Mouse (Mus musculus): ENCODE results near the gene Zfp217. TPM values are rescaled to one million over a fixed set of nuclear protein-coding genes. Genes with fewer than 3 reads are reported as not detected.
A peak's percentile ranks its signal among the peaks of the same experiment; 100 is the strongest.

Gene Zfp217
- total RNA-seq, 4 experiments from 2014 or later: 23.0 to 38.9 (median 32.6) TPM

DNA sequence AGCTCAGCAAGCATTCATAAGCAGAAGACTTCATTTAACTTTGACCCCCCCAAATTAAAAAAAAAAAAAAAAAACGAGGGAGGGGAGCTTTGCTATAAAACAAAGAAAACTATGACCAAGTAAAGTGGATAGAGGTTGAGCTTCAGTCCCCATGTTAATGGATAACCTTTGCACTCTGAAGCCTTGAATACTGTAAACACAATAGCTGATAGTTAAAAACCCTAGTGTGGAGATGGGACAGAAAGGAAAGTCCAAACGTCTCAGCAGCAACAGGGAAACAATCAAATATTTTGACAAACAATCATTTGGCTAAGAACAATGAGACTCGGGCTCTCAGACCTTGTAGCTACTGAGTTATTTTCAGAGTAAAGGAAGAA is 15.2 kb downstream of the Zfp217 start:
- DNase-seq: no peak

GRCm38 (mm10) chr2:170131981-170132460 is 15.9 kb downstream of the Zfp217 start:
- no peak for DNase-seq

GRCm38 (mm10) chr2:170130780-170131645 is 16.9 kb downstream of the Zfp217 start:
- peak; percentile 80 for DNase-seq

DNA sequence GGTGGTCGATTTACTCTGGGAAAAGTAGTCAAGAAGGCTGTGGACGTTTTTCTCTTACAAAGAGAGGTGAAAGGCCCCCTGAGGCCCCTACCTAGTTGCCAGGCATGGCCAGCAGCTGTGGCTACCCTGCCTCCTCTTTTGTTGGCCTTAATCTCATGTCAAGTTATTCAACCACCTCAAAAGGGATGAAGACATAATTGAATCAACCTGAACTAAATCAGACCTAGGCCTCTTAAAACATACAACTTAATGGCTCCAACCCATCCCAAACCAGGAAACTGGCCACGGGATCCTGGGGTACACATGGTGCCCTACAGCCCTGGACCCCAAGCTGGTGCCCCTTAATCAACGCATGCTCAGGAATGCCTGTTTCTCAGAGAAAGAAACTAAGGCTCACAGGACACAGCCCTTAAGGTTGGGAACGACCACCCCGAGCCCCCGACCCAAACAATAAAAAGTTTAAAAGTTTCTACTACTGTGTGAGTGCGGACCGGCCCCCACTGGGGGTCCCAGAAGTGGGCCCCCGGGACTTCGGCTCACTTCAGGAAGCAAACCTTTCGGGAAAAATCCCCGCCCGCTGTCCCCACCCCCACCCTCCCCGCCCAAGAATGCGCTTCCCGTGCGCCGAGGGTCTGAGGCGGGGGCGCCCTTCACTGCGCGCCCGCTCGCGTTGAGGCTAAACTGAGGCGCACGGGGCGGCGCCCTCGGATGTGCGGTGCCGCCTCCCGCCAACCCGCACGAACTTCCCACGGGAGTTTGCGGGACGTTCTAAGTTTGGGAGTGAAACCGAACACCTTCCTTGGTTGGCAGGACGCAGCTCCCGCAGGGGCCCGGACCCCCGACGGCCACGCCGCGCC is 17.8 kb downstream of the Zfp217 start:
- DNase-seq: peak; percentile 25

- no peak for DNase-seq
Measured at GRCm38 (mm10) chr2:170129248-170129922, 18.5 kb downstream of the Zfp217 start.

- DNase-seq: no peak
Measured at GRCm38 (mm10) chr2:170128461-170129247, 19.2 kb downstream of the Zfp217 start.

DNA sequence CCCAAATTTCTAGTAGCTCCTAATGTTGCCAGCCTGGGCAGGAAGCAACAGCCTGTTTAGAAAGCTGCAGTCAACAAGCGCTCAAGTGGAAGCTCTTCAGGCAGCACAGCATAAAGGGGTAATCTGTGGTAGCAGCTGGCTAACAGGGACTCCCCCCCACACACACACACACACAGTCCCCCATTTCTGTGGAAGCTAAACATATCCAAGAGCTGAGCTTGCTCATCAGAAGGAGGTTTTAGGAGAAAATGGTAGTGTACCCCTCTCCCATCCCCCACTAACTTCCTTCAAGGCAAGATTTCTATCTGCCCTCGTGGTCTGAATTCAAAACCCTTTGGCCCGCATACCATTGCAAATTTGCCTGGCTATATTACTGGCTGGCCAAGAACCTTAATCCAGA is 20.4 kb downstream of the Zfp217 start:
- no peak for DNase-seq

DNA sequence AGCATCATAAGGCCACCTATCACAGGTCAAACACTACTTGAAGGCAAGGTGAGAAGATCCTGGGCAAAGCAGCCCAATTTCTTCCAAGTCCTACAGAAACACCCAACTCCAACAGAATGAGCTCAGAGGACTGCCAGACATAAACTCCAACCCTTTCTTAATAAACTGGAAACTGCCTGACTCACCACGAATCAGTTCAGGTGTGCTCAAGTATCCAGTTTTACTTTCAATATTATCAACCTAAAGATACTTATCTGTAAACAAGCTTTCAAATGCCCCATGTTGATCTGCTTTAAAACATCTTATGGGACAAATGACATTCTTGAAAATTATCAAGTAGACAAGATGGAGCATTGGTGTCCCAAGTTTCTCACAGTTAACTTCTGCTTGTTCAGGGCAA is 21.6 kb downstream of the Zfp217 start:
- no peak for DNase-seq

DNA sequence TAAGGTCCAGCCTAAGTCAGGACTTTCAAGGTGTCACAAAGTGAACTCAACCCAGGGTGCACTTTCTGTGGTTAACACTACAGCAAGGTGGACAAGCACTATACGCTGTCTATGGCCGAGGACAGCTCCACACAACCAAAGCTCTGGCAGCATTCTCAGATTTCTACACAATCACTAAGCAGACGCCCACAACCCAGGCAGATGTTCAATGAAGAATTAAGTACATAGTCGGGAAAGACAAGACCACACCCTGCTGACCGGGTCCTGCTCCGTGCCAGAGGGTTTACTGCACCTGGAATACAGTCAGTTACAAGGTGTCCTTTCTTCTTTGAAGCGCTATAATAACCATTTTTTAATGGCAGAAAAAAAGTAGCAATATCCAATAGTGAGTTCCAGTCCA is 25.7 kb downstream of the Zfp217 start:
- DNase-seq: no peak

- DNase-seq: peak; percentile 84
Measured at GRCm38 (mm10) chr2:170120139-170121027, 27.5 kb downstream of the Zfp217 start.

DNA sequence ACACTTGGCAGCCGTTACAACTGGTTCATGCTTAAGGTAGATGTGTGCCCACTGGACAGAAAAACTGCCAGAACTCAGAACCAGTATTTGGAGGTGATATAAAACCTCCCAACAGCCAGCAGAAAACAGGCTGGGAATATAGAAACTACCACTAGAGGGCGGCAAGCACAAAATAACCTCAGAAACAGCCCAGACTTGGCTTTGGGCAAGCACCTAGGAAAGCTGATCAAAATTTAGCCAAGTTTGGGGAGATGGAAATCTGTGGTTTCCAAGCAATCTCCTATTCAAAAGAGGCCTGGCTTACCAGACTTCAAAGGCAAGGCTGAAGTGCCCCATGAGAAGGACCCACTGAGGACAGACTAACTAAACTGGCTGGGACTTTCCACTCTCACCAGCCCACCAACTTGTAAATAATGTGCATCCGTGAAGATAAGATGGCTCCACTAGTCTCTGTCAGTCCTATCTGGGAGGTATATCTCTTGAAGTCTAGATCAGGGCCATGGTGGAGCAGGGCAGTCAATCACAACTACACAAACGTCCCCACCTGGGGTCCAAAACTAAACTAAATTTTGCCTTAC is 31.1 kb downstream of the Zfp217 start:
- DNase-seq: no peak

DNA sequence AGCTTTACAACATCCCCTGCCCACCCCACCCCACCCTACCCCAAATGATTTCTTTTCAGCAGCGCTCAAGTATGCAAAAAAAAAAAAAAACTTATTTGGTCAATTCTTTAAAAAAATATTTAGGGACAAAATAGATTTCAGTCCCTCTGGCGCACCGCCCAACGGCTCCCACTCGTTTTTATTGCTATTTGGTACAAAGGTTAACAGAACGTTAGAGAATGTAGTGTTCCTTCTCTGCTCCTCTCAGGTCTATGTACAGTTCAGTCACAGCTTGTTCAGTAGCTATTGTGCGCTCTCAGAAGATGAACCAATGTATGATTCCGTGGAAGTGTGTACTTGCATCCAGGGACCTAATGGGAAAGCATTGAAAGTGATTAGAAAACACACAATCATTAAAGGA is 37.6 kb downstream of the Zfp217 start:
- no peak for DNase-seq

- no peak for DNase-seq
Measured at GRCm38 (mm10) chr2:170109528-170109927, 38.4 kb downstream of the Zfp217 start.

GRCm38 (mm10) chr2:170107791-170108190 is 40.1 kb downstream of the Zfp217 start:
- DNase-seq: no peak

DNA sequence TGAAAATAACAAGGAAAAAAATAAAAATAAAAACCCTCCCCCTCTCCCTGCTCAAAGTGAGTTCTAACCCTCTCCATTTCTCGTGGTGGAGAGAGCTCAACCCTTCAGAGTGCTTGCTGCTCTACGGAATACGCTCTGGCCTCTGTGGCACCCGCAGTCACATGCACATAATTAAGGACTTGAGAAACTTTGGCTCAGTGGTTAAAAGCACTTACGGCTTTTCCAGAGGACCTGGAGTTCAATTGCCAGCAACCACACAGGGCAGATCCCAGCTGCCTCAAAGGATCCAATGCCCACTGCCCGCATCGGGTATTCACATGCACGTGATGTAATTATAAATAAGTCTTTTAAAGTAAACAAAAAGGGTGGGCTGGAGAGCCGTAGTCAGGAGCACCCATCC is 41.9 kb downstream of the Zfp217 start:
- no peak for DNase-seq

DNA sequence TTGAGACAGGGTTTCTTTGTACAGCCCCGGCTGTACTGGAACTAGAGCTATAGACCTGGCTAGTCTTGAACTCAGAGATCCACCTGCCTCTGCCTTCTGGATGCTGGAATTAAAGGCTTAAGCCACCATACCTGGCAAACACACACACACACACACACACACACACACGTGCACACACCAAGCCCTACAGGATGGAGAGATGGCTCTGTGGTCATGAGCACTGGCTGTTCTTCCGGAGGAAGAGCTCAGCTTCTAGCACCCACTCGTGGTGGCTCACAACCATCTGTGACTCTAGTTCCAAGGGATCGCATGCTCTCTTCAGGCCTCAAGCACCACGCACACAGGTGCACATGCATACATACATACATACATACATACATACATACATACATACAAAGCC is 43.5 kb downstream of the Zfp217 start:
- DNase-seq: no peak

- no peak for DNase-seq
Measured at GRCm38 (mm10) chr2:170103852-170104251, 44.1 kb downstream of the Zfp217 start.

DNA sequence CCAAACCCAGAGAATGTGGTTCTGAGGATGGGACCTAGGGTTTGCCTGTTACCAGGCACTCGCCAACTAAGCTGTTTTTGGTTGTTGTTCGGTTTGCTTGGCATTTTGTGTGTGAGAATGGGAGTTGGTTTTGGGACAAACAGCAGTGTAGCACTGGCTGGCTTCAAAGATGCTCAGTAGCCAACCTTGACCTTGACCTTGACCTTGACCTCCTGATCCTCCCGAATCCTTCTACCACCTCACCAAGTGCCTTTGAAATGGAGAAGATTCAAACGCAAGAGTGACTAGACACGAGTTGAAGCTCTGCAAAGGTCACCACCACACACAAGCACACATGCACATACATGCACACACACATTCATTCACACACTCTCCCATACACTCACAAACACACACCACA is 44.6 kb downstream of the Zfp217 start:
- DNase-seq: no peak

DNA sequence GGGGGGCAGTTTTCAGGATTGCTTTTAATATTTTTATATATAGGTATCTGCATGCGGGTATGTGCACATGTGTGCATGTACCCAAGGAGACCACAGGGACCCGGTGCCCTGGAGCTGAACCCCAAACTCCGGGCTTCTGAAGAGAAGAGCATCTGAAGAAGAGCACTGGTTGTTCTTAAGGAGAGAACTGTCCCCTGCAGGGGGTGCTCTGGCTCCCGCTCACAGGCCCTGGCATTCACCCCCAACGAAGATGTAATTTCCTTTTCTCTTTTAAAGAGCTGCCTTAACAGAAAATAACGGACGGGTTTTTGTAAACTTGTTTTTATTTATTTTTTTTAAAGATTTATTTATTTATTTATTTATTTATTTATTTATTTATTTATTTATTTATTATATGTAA is 46.0 kb downstream of the Zfp217 start:
- no peak for DNase-seq

DNA sequence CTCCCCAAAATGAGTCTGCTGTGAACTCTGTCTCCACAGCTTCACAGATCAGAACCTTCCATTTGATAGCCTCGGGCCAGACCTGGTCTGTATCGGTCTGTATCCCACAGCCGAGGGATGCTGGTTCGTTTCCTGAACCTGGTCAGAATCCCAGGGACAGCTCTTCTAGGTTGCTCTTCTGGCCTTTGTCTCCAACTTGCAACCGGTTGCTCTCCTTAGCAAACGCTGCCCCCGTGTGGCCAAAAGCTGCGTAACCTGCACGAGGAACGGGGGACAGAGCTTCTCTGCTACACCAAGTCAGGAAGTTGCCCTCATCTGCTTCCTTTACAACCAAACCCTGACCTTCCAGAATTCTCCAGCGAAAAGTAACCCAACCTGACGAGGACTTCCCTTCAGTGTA is 46.8 kb downstream of the Zfp217 start:
- peak; percentile 79 for DNase-seq

- DNase-seq: no peak
Measured at GRCm38 (mm10) chr2:170094871-170095270, 53.0 kb downstream of the Zfp217 start.
